Mouse (Mus musculus): Measurements from ENCODE around the gene Rere. TPM values are rescaled to one million over a fixed set of nuclear protein-coding genes. Genes with fewer than 3 reads are reported as not detected.
A peak's percentile ranks its signal among the peaks of the same experiment; 100 is the strongest.
"Not testable (repeated sequence)": the region's sequence is repeated elsewhere in the genome, so short reads cannot be mapped to it uniquely, and the experiment has no call there.

Gene Rere
- total and polyA plus RNA-seq, 3 experiments = 19.3 to 46.4 (median 39.0) TPM

GRCm38 (mm10) chr4:150599119-150599992, 317.9 kb downstream of the Rere start:
- no peaks in the 10 kb centered on the region for H3K27me3 ChIP-seq (ENCODE audit: control insufficient read depth, insufficient read depth, low read length)
- intact Hi-C loops (cut with DNase I) = no loop called here
- TF ChIP-seq POLR2A (IDR thresholded peaks at IDR 0.05; ENCODE audit: insufficient read depth, low read depth, low read length) (no peak), EP300 (IDR thresholded peaks at IDR 0.05; ENCODE audit: insufficient read depth, low read depth, low read length) (no peak), CTCF (IDR thresholded peaks at IDR 0.05) (no peak; the same call in 1 of the 2 replicates)
- no peak overlapping the region for H3K4me3 ChIP-seq
- 39% methylated on average over 3 of the region's 3 CpGs for WGBS
- no peak overlapping the region for H3K9ac ChIP-seq (ENCODE audit: low read depth, low read length)
- no peak for DNase-seq
- 0 out of 2 replicates have a peak overlapping the region, but pooled peaks have one; percentile 10 for H3K27ac ChIP-seq
- H3K4me1 ChIP-seq (ENCODE audit: control insufficient read depth, insufficient read depth, low read length) = peaks cover 15% of the 10 kb centered on the region
- peaks cover 12% of the 10 kb centered on the region for H3K79me2 ChIP-seq (replicated peaks; ENCODE audit: control insufficient read depth, insufficient read depth, low read length)
- peaks cover 6% of the 10 kb centered on the region; the same call in 1 of the 2 replicates for H3K36me3 ChIP-seq (ENCODE audit: control insufficient read depth, insufficient read depth, low read length)

GRCm38 (mm10) chr4:150600503-150600902, 319.1 kb downstream of the Rere start:
- peaks cover 11% of the 10 kb centered on the region for H3K79me2 ChIP-seq (replicated peaks; ENCODE audit: control insufficient read depth, insufficient read depth, low read length)
- intact Hi-C loops (cut with DNase I); H3K27ac ChIP-seq; H3K4me3 ChIP-seq; H3K36me3 ChIP-seq (ENCODE audit: control insufficient read depth, insufficient read depth, low read length); DNase-seq; H3K9ac ChIP-seq (ENCODE audit: low read depth, low read length); H3K27me3 ChIP-seq (ENCODE audit: control insufficient read depth, insufficient read depth, low read length): not testable (repeated sequence)
- WGBS = 91% methylated on average over 2 of the region's 2 CpGs
- H3K4me1 ChIP-seq (ENCODE audit: control insufficient read depth, insufficient read depth, low read length) = peaks cover 15% of the 10 kb centered on the region

GRCm38 (mm10) chr4:150601489-150601888, 320.0 kb downstream of the Rere start:
- no peak for DNase-seq
- H3K9ac ChIP-seq (ENCODE audit: low read depth, low read length) = no peak overlapping the region
- WGBS = 92% methylated on average over 10 of the region's 10 CpGs
- no peak overlapping the region for H3K27ac ChIP-seq
- H3K4me1 ChIP-seq (ENCODE audit: control insufficient read depth, insufficient read depth, low read length) = peaks cover 12% of the 10 kb centered on the region
- peaks cover 10% of the 10 kb centered on the region for H3K79me2 ChIP-seq (replicated peaks; ENCODE audit: control insufficient read depth, insufficient read depth, low read length)
- peaks cover 6% of the 10 kb centered on the region; the same call in 1 of the 2 replicates for H3K36me3 ChIP-seq (ENCODE audit: control insufficient read depth, insufficient read depth, low read length)
- TF ChIP-seq POLR2A (IDR thresholded peaks at IDR 0.05; ENCODE audit: insufficient read depth, low read depth, low read length) (no peak), CTCF (IDR thresholded peaks at IDR 0.05) (no peak), EP300 (IDR thresholded peaks at IDR 0.05; ENCODE audit: insufficient read depth, low read depth, low read length) (no peak)
- no peak overlapping the region for H3K4me3 ChIP-seq
- intact Hi-C loops (cut with DNase I) = no loop called here
- H3K27me3 ChIP-seq (ENCODE audit: control insufficient read depth, insufficient read depth, low read length) = no peaks in the 10 kb centered on the region

- DNase-seq = no peak
- Histone ChIP-seq H3K79me2 (replicated peaks; ENCODE audit: control insufficient read depth, insufficient read depth, low read length) (peaks cover 10% of the 10 kb centered on the region), H3K27me3 (ENCODE audit: control insufficient read depth, insufficient read depth, low read length) (no peaks in the 10 kb centered on the region), H3K27ac (no peak overlapping the region), H3K4me3 (no peak overlapping the region), H3K9ac (ENCODE audit: low read depth, low read length) (no peak overlapping the region), H3K36me3 (ENCODE audit: control insufficient read depth, insufficient read depth, low read length) (no peaks in the 10 kb centered on the region; the same call in 1 of the 2 replicates), H3K4me1 (ENCODE audit: control insufficient read depth, insufficient read depth, low read length) (peaks cover 9% of the 10 kb centered on the region)
- WGBS = 100% methylated on average over 1 of the region's 1 CpGs
- no peak for TF ChIP-seq EP300 (IDR thresholded peaks at IDR 0.05; ENCODE audit: insufficient read depth, low read depth, low read length)
- no peak for TF ChIP-seq POLR2A (IDR thresholded peaks at IDR 0.05; ENCODE audit: insufficient read depth, low read depth, low read length)
- TF ChIP-seq CTCF (IDR thresholded peaks at IDR 0.05) = no peak
- intact Hi-C loops (cut with DNase I) = no loop called here
These were observed 322.1 kb downstream of the Rere start for GRCm38 (mm10) chr4:150603366-150604061.

GRCm38 (mm10) chr4:150605804-150606203, 324.4 kb downstream of the Rere start:
- Histone ChIP-seq H3K4me1 (ENCODE audit: control insufficient read depth, insufficient read depth, low read length) (peaks cover 5% of the 10 kb centered on the region), H3K4me3 (no peak overlapping the region), H3K27ac (no peak overlapping the region), H3K36me3 (ENCODE audit: control insufficient read depth, insufficient read depth, low read length) (no peaks in the 10 kb centered on the region), H3K27me3 (ENCODE audit: control insufficient read depth, insufficient read depth, low read length) (no peaks in the 10 kb centered on the region), H3K9ac (ENCODE audit: low read depth, low read length) (no peak overlapping the region), H3K79me2 (replicated peaks; ENCODE audit: control insufficient read depth, insufficient read depth, low read length) (peaks cover 10% of the 10 kb centered on the region)
- no peak for DNase-seq
- intact Hi-C loops (cut with DNase I) = no loop called here
- TF ChIP-seq POLR2A (IDR thresholded peaks at IDR 0.05; ENCODE audit: insufficient read depth, low read depth, low read length) (no peak), CTCF (IDR thresholded peaks at IDR 0.05) (no peak), EP300 (IDR thresholded peaks at IDR 0.05; ENCODE audit: insufficient read depth, low read depth, low read length) (no peak)
- WGBS = 87% methylated on average over 3 of the region's 3 CpGs

Measured in heart, adult 2 months (tissue).